Mouse (Mus musculus) G1E-ER4 (cell line): ENCODE data around the gene Hfm1. TPM values are rescaled to one million over a fixed set of nuclear protein-coding genes. Genes with fewer than 3 reads are reported as not detected.

Source experiments
- GATA1 ChIP-seq: IDR thresholded peaks from one replicate; pipeline ENCODE4 v1.8.0; 2012; ENCODE audit warnings: low read length, inconsistent platforms
- polyA plus RNA-seq: library from polyadenylated mRNA; stranded (reverse); fragments of >175 nt; gene quantifications from 2 replicates; pipeline ENCODE4 v1.2.3, GENCODE M21; 2012

Gene Hfm1
- polyA plus RNA-seq, 1 experiment = not detected

DNA sequence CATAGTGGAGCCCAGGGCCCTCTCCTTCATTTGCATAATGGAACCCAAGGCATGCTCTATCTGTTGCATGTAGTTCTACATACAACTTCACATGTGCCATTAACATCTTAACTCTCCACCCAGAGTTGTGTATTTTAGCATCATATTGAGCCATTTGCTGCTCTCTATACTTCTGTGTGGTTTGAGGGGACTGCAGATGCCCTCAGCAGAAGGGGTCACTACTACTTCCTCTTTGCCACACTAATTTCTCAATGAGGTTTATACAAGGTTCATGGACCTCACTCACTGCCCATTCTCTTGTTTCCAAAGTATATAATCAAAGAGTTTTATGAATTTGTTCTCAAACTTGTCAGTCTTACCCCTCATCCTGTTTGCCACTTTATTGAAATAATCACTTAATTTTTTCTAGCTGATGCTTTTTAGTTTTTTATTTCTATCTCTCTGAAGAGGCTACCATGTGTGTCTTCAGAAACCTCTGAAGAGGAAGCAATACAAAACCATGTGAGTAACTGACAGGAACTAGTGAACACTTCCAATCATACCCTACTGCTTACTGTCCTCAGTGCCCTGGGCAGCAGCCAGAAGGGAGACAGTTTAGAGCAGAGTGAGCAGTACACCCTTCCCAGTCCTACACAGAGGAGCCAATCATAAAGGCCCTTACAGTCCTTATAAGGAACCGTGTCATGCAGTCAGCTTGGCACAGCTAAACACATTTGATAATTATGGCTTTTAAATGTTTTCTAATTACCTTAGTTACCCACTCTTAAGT, 38.6 kb downstream of the Hfm1 start:
- TF ChIP-seq GATA1 = no peak

DNA sequence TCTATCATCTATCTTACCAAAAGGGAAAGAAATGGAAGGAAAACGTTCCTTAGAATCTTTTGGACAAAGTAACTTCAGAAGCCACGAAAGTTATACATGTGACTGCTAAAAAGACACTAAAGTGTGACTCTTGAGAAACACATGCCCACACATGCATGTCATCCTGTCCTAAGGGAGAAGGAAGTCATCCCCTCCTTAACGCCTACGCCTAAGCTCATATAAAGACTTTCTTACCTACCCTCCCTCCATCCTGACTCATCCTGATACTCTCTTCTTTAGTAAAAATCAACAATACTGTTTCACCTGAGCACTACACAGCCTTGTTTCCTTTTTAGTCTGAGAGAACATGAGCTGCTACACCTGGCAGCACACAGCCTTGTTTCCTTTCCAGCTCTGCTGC, 40.6 kb downstream of the Hfm1 start:
- TF ChIP-seq GATA1 = no peak

DNA sequence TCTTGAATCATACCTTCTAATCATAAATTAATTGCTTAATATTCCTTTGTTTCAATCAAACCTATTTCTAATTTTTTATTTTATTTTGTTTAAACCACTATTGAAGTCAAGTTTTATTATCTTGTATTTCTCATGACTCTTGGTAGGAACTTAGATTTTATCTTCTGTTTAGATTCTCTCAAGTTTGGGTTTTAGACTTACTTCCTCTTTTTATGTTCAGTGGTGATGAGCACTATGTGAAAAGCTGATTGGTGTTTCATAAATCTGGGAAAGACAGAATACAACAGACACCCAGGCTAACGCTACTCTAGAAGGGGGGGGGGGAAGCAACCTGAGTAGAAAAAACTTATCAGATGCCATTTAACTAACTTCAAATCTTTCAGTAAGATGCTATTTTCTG, 49.7 kb downstream of the Hfm1 start:
- TF ChIP-seq GATA1 = no peak

DNA sequence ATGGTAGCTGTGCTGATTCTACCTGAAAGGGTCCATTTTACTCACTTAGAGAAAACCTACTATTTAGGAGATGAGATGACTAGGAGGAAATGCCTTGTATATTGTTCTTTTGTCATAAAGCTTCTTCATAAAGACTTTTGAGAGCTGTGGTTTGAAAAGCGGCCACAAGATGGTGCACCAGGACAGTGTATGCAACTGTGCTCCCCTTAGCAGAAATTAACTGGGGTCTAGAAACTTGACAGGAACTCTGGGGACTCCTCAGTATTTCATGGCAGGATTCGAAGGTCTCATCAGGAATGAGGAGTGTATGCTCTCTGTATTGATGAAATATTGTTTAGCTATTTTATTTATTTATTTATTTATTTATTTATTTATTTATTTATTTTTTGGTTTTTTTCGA, 65.7 kb downstream of the Hfm1 start:
- TF ChIP-seq GATA1 = no peak

DNA sequence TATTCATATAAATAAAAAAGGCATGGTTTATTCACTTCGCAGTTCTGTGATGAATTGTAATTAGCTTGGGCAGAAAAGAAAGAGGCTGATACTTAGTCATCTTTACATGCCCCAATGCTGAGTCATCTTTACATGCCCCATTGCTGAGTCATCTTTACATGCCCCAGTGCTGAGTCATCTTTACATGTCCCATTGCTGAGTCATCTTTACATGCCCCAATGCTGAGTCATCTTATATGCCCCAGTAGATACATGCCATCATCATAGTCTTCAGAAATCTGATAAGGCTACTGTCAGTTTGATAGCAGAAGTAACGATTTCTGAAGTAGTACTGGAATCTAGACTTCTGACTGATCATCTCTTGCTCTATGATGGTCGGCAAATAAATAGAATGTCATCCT, 72.8 kb downstream of the Hfm1 start:
- no peak for TF ChIP-seq GATA1

DNA sequence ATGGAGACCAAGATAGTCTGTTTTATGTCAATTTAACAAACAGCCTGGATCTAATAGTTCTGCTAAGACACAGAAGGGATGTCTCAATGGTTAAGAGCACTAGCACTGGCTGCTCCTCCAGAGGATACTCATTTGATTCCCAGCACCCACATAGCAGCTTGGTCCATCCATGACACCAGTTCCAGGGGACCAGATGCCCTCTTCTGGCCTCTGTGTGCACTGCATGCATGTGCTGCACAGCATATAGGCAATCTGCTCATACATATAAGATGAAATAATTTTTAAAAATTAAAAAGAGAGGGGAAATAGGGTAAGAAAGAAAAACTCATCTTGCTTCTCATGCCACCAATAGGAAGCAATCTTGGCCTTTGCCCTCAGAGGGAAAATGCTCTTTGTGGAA, 79.1 kb downstream of the Hfm1 start:
- TF ChIP-seq GATA1 = no peak

DNA sequence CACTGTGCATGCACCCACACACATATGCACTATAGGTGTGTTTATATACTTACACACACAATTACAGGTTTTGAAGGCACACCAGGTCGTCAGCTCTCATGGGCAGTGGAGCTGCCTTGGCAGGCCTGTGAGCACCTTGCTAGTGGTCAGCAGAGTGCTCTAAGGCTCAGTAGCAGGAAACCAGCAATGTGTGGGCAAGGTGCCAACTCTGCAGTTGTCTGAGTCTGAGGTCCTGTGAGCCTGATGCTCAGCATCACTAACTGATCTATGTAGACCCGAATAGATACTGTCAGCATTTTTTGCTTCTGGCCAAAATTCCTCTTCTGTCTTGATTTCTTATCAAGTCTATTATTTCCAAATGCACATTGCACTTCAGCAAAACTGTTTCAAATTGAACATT, 82.2 kb downstream of the Hfm1 start:
- TF ChIP-seq GATA1 = no peak

DNA sequence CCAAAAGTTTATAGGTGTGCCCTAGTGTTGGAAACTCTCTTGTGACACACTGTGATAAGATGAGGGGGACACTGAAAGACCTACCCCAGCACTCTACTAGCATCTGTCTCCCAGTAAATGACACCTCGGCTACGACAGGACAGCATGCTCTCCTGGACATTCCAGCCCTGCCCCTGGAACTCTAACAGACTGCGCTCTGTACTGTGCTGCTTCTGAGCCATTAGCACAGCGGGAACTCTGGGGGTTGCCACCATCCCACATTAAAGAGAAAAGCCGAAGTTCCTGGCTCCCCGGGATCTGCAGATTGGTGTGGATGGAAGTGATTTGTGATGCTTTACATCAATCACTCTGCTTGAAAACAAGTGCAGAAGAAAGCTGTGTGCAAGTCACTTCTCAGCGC, 93.1 kb downstream of the Hfm1 start:
- TF ChIP-seq GATA1 = no peak

DNA sequence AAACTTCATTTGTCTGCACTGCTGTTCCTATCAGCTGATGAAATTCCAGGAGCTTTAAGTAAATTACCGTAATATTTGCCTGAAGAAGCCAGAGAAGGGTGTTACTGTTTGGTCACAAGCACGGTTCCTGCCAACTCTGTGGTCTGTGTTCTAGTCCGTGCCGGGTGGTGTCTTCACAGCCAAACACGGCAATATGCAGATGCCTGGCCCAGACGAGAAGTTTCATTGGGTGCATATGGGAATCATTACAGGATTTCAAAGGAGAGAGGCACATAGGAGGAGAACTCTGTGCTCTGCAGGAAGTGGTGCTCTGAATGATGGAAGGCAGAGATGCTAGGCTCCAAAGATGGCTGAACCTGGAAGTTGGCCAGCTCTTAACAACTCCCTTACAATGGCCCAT, 94.7 kb downstream of the Hfm1 start:
- TF ChIP-seq GATA1 = no peak

DNA sequence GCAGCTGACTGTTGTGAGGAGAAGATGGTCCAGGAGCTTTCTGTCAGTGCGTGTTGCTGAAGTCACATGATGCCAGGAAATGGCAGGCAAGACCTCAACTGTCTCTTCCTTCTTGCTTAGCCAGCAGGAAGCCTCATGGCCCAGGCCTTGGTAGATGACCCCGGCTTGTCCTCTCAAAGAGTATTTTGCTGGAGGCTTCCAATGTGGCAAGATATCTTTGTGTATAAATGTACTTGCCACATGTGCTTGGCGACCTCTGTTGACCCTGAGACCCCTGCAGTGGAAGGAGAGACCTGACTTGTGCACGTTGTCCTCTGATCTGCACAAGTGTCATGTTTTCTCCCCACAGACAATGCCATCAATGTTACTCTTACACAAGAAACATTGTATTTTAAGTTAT, 95.3 kb downstream of the Hfm1 start:
- no peak for TF ChIP-seq GATA1

DNA sequence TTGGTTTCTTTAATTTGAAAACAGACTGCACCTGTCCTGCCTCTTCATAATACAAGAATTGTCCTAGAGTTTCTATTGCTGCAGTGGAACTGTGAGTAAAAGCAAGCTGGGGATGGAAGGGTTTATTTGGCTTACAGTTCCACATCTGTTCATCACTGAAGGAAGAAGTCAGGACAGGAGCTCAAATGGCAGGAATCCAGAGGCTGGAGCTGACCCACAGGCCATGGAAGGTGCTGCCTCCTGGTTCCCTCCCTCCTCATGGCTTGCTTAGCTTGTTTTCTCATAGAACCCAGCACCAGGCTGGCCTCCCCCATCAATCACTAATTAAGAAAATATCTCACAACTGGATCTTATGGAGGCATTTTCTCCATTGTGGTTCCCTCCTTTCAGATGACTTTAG, 99.4 kb downstream of the Hfm1 start:
- no peak for TF ChIP-seq GATA1

DNA sequence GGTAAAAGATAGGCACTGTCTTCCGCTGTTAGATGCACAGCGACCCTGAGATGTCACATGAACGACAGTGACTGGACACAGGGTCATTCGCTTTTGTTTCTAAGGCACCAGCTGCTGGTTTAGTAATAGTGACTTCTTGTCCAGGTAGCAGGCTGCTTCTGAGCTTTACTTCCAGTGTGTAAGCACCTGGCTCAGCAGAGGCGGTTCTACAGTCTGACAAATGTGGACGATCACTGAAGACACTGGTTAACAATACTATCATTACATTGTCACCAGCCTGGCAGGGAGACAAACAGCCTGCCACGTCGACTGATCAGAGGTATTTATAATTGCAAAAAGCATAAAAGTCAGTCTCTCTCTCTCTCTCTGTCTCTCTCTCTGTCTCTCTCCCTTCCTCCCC, 100.1 kb downstream of the Hfm1 start:
- no peak for TF ChIP-seq GATA1

DNA sequence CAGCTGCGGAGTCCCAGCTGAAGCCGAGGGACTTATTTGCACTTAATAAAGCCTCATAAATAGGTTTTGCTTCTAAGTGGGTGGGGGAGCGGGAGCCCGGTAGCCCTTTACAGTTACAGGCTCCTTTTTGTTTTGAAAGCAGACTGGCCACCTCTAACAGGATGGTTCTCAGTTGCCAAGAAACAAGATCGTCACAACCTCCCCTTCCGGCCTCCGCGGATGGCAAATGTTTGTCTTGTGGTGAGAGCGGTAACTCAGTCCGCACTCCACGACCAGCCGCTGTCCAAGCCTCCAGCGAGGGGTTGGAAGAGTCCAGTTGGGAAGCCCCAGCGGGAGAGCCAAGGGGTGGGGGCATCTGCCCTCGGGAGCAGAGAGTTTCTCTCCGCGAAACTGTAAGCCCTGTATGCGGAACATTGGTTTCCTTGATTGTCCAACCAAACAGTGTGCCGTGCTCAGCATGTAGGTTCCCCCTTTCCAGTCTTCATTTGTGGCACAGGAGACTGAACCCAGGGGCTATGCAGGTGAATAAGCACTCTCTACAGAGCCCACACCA, 100.7 kb downstream of the Hfm1 start:
- TF ChIP-seq GATA1 = no peak

DNA sequence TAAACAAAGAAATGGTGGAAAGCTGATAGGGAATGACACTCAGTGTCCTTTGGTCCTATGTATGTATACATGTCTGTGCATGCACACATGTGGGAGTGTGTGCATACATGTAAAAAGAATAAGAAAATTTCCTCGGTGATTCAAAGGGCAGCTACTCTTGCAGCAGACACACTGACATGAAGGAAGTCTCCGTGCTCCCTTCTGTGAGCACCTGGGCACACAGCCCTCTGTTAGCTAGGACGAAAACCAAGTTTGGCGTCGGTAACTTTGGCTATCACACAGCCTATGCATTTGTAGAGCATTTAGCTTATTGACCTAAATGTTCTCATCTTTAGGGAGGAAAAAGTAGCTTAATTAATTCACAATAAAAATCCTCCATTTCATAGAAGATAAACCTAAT, 101.4 kb downstream of the Hfm1 start:
- no peak for TF ChIP-seq GATA1

DNA sequence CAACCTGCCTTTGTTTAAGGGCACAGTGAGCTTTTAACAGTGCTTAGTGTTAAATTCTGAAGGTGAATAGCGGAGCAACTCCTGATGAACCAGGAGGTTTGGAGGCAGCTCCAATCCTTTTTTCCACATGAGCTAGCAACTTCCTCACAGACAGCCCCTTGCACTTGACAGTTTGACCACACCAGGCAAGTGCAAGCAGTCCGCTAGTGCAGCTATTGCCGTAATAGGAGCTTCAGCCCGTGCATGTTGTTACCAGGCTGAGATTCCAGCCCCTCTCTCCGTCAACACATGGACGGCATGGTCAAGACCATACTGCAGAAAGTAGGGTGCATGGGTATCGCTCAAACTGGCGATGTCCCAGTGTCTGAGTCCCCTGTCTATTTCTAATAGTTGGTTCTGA, 106.5 kb downstream of the Hfm1 start:
- TF ChIP-seq GATA1 = no peak

DNA sequence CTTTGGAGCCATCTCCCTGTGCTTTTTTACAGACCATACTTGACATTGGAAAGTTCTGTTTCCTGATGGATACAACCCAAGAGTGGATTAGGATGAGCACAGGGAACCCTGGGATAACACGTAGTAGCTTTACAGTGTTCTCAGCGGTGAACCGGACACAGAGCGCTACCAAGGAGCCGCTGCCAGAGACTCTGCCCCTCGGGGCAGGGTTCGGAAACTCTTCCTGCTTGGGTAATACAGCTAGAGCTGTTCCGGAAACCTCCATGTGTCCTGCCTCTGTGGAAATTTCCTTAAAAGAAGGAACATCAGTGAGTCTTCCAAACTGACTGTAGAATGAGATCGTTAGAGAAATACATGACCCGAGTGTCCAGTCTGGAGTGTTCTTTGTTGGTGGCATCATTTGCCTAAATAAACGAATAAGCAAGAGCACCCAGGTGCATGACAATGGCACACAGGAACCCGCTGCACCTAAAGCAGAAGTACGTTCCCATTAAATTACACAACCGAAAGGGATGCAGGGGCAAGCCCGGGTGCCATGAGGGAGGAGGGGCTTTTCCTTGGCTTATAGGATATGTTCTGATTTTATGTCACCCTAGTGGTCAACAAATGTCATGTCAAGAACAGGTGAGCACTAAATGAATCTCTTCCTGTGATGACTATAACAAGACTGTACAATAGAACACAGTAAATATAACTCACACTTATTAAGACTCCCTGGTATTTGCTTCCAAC, 110.0 kb downstream of the Hfm1 start:
- no peak for TF ChIP-seq GATA1

DNA sequence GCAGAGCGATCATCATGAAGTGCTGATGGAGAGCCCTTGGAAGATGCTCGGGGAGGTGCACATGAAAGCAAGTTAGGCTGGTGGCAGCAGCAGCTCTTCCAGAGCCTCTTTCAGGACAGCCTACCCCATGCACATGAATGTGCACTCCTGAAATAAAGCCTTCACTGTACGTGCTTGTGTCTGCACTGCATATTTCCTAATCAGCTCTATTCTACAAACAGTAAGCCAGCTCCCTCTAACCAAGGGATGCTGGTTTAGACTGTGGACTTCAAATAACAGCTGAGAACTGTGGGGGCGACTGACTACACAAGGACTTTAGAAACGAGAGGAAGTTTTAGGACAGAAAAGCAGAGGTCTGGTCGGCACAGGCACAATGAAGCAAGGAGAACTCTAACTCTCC, 111.5 kb downstream of the Hfm1 start:
- TF ChIP-seq GATA1 = no peak
